Mouse (Mus musculus): ENCODE measurements around the gene H2-T3.

DNA sequence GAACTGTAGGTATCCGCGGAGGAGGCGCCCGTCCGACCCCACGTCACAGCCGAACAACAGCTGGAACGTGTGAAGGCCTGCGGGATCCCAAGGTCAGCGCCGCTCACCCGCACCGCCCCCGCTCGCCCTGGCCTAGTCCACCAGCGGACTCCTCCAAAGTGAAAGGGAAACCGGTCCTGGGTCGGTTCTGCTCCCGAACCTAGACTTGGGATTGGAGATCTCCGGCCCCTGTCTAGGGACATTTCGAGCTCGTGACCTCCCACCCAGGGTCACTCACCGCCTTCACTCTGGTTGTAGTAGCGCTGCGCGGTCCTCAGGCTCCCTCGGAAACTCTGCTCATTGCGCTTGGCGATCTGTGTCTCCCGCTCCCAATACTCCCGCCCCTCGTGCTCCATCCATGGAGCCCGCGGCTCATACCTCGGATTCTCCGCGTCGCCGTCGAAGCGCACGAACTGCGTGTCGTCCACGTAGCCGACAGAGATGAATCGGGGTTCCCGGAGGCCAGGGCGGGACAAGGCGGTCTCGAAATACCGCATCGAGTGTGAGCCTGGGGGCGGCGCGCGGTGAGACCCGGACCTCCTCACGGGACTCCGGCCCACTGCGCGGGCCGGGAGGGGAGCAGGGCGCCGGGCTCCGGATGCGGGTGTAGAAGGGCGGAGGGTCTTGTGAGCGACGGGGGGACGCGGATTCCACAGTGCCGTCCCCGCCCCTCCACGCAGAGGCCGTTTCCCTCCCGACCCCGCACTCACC lies 44.8 kb downstream of the H2-T3 start:
- TF ChIP-seq CTCF (IDR thresholded peaks at IDR 0.05 in 2 of 3, conservative IDR thresholded peaks at IDR 0.05 in 1 of 3; ENCODE audit: control insufficient read depth in 1 of 3, insufficient read depth in 1 of 3, low read depth in 2 of 3, low read length in 3 of 3, poor library complexity in 1 of 3, severe bottlenecking in 1 of 3) (no peak), MAX (IDR thresholded peaks at IDR 0.05; ENCODE audit: low read length) (no peak), EP300 (IDR thresholded peaks at IDR 0.05; ENCODE audit: low read depth in 1 of 2, low read length in 2 of 2) (no peak)

All from MEL (cell line).